Mouse (Mus musculus): ENCODE data around the gene Dock2.

DNA sequence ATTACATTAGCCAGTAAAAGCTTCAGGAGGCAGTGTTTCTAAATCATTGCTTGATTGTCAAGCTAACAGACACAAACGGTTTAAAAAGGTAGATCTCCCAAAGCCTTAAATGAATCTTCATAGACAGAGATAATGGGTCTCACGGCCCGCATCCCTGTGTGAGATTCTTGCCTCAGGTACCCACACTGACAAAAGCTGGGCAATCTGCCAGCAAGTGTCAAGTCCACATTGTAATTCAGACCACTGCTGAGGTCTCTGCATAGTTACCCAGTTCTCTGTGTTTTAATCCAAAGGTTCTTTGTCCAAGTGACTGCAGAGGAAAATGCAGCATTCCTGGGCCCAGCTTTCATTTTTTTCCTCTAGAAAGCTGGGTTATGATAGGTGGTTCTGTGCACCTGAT, 315.1 kb downstream of the Dock2 start:
- TF ChIP-seq GATA1 (IDR thresholded peaks at IDR 0.05; ENCODE audit: low read depth, low read length) (no peak), CTCF (IDR thresholded peaks at IDR 0.05 in 2 of 3, conservative IDR thresholded peaks at IDR 0.05 in 1 of 3; ENCODE audit: control insufficient read depth in 1 of 3, insufficient read depth in 1 of 3, low read depth in 2 of 3, low read length in 3 of 3, poor library complexity in 1 of 3, severe bottlenecking in 1 of 3) (no peak), POLR2A (IDR thresholded peaks at IDR 0.05; ENCODE audit: control insufficient read depth in 1 of 2, insufficient read depth in 1 of 2, low read depth in 1 of 2, low read length in 2 of 2, poor library complexity in 1 of 2) (no peak), MAX (IDR thresholded peaks at IDR 0.05; ENCODE audit: low read length) (no peak), EP300 (IDR thresholded peaks at IDR 0.05; ENCODE audit: low read depth in 1 of 2, low read length in 2 of 2) (no peak), MAFK (IDR thresholded peaks at IDR 0.05; ENCODE audit: borderline replicate concordance, low read depth, low read length) (no peak), TAL1 (IDR thresholded peaks at IDR 0.05; ENCODE audit: low read length) (no peak), MAZ (IDR thresholded peaks at IDR 0.05; ENCODE audit: low read depth, low read length) (no peak), RCOR1 (IDR thresholded peaks at IDR 0.05; ENCODE audit: low read depth, low read length) (no peak), BHLHE40 (IDR thresholded peaks at IDR 0.05; ENCODE audit: borderline replicate concordance, low read depth, low read length) (no peak), USF1 (IDR thresholded peaks at IDR 0.05; ENCODE audit: low read depth, low read length) (no peak)

Measured in MEL (cell line).